Mouse (Mus musculus) cerebellum, adult 2 months (tissue): ENCODE measurements at regions not wholly inside any gene's neighbourhood (a gene's known extent, or its start where the extent isn't known, plus 50 kb on each side); places are given as distances from the start of the nearest gene placed in this dataset.

ENCODE experiments used
- CTCF ChIP-seq: fragments of 200-500 bp; IDR thresholded peaks from 2 replicates; pipeline ENCODE4 v1.5.1; 2011; ENCODE audit warnings: low read depth, mild to moderate bottlenecking, control low read depth, low read length, moderate library complexity, borderline replicate concordance; ENCODE audit not compliant: insufficient read depth
- POLR2A ChIP-seq: fragments of 200-500 bp; IDR thresholded peaks from 2 replicates; pipeline ENCODE4 v1.6.1; 2011; ENCODE audit warnings: low read length, control low read depth, borderline replicate concordance; ENCODE audit not compliant: insufficient read depth

DNA sequence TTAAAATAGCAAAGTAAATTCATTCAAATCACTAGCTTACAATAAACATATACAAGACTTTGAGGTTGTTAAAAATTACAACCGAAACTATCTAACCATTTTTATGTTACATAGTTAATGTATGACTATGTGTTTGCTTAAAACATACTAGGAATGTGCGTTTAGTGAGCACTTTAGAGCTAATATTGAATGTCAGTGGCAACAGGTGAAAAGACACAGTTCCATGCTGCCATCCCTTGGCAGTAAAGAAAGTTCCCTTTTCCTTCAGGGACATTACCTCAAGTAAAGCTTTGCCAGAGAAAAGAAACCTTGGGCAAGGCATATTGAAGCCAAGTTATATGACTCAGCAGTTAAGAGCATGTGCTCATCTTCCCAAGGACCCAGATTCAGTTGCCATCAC lies 265.0 kb upstream of the Rarb start:
- TF ChIP-seq CTCF (no peak), POLR2A (no peak)
